Mouse (Mus musculus) urinary bladder, postnatal 14 days (tissue): ENCODE measurements at regions not wholly inside any gene's neighbourhood (a gene's known extent, or its start where the extent isn't known, plus 50 kb on each side); places are given as distances from the start of the nearest gene placed in this dataset.
A peak's percentile ranks its signal among the peaks of the same experiment; 100 is the strongest.

ENCODE experiments used
- DNase-seq: peaks from one replicate; pipeline ENCODE4 v3.0.0; 2021; ENCODE audit warnings: low spot score

- DNase-seq = no peak
Measured at GRCm38 (mm10) chr9:120723026-120723425, 151.8 kb downstream of the Rpl14 start.

DNA sequence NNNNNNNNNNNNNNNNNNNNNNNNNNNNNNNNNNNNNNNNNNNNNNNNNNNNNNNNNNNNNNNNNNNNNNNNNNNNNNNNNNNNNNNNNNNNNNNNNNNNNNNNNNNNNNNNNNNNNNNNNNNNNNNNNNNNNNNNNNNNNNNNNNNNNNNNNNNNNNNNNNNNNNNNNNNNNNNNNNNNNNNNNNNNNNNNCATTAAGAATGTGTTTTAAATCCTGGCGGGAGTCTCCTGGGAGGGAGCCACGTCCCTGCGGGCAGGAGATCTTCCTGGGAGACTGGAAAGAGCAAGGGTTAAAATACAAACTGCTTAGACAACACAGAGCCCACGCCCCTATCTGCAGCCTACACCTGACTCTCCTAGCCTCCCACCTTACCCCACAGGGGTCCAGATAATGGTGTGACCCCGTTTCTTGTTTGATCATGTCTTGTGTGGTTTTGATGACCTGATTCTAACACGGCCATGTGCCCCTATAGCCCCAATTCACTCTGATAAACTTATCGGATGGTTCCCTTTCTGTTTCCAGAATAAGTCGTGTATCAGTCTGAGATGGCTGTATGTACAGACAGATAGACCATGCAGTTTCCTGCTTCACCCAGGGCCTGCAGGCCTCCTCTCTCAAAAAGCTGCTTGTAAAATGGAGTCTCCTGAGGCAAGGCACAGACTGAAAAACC, 160.8 kb downstream of the Rpl14 start:
- no peak for DNase-seq

- DNase-seq = no peak
Measured at GRCm38 (mm10) chr9:120732650-120733293, 161.5 kb downstream of the Rpl14 start.

DNA sequence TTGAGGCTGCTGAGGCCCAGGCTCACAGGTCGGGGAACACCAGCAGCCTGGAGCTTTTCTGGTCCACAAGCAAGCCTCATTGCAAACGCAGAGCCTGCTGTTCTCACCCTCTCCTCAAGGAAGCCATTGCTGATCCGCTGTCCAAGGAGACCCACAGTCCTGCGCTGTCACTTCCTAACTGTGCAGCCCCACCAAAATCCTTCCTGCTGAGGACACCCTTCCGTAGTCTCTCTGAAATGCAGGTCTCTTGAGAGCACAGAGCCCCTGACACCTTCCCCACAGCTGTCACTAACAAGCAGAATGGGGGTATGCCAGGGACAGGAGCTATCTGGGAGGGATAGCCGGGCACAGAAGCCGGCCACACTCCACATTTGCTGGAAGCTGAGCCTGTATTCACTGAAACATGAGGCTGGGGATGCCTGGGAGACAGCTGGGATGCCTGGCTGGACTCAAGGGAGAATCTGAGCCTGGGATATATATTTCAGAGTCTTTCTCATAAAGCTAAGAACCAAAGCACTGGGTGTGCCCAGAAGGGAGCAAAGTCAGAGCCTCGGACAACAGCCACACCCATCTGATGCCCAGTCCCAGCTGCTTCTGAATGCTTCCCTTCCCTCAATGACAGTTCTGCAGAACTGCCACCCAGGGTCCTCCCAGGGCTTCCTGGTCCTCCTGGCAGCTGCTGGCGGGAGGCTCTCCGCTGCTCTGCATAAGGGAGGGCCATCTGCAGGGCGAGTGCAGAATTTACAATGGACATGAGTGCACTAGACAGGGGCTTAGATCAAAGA, 162.6 kb downstream of the Rpl14 start:
- DNase-seq = peak; percentile 20

DNA sequence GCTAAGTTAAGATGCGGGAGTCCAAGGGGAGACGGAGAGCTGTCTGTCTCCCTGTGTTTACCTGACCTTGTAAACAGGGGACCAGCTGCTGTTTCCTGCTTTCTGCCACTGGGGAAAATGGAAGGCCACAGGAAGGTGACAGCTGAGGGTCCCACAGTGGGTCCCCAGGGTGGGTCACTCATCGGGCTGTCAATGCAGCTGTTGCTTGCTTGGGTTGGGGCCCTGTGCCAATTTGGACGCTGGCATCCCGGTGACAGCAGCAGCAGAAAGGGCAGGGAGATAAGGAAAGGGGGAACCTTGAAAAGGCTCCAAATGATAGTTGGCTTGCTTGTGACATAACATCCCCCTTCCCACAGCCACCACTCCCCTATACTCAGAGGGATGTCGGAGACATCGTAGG, 164.0 kb downstream of the Rpl14 start:
- DNase-seq = no peak

GRCm38 (mm10) chr9:120737956-120738355, 166.7 kb downstream of the Rpl14 start:
- DNase-seq = no peak

DNA sequence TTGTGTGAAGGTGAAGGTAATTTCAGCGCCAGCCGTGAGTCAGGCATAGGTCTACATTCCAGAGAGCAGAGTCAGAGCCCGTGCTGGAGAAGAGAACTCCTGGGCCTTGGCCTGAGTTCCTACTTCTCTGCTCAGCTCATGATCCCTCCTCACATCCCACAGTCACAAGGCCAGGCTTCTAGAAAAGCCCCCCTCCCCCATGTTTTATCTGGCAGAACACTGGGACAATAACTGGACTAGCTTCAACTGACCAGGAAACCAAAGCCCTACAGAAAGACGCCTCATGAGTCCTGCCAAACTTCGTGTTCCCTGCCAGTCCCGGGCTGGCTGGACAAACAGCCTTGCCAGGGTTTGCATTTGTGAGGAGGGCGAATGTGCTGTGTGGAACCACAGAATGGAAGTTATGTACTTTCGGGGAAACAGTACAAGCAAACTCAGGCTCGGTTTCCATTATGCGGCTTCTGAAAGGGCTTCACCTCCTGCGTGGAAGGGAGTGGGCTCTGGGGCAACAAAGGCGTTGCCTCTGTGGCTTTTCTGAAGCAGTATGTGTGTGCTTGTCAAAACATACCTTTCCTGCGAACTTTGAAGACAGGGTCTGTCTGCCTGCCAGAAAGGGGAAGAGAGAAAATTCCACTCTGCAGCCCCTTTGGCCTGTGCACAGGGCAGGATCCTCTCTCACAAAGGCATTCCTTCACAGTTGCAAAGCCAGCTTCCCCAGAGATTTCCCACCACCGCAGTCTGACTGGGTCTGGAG, 168.1 kb downstream of the Rpl14 start:
- DNase-seq = peak; percentile 74

- DNase-seq = no peak
Measured at GRCm38 (mm10) chr9:120739953-120740524, 168.8 kb downstream of the Rpl14 start.

GRCm38 (mm10) chr9:120741521-120741920, 170.3 kb downstream of the Rpl14 start:
- DNase-seq = peak; percentile 15

DNA sequence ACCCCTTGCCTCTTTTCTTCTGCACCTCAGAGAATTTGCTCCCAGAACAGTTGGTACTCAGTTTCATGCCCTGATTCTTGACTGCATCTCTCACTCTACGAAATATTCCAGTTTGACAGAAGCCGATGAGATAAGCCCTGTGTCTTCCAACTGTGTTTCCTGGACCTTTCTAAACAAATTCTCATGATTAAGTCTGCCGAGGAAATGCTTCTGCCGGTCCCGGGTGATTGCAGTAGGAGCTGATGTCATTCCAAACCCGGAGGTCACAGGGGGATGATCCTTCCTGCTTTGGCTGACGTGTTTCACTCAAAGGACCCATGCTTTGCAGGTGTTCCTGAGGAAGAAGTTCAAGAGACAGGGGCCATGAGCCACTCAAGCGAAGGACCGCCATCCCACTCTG, 172.2 kb downstream of the Rpl14 start:
- no peak for DNase-seq

DNA sequence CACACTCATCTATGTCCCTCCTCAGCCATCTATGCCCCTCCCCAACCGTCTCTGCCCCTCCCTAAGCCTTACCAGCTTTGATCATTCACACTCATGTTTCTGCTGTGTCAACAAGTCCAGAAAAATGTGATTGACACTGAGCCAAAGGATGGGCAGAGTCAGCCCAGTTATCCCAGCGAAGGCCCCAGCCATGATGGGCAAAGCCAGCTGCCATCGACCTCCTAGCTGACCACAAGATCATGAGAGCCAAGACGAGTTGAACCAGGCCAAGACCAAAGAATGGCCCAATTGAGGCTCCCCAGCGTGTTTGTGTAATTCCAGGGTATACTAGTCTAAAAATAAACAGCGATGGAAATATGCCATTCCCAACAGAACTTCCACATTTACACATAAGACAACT, 174.4 kb downstream of the Rpl14 start:
- no peak for DNase-seq

GRCm38 (mm10) chr9:120750820-120751219, 178.2 kb upstream of the Ctnnb1 start:
- no peak for DNase-seq

- no peak for DNase-seq
Measured at GRCm38 (mm10) chr9:120751686-120752484, 177.1 kb upstream of the Ctnnb1 start.

DNA sequence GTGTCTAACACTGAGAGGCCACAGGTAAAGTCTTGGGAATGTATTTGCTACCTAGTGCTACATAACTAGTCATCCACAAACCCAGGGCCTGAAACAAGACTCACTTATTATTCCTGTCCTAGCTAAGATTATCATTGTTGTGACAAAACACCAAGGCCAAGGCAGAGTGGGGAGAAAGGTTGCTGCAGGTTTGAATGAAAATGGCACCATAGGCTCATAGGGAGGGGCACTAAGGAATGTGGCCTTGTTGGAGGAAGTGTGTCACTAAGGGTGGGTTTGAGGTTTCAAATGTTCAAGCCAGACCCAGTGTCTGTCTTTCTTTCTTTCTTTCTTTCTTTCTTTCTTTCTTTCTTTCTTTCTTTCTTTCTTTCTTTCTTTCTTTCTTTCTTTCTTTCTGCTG, 174.9 kb upstream of the Ctnnb1 start:
- DNase-seq = no peak

DNA sequence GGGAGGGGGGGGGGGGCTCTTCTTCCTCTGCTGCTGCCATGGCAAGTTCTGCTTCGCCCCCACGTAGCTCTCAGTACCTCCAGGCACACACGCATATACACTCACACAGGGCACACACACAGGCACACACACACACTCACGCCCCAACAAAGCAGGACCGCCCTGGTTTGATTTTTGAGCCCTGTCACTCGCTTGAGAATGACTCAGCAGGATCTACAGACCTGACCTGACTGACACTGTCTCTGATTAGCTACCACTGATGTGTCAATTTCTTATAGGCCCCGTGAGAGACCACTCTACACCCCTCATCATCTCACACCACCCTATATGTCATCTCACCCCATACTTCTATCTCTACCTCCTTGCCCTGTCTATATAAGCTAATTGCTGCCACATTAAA, 173.5 kb upstream of the Ctnnb1 start:
- no peak for DNase-seq

- no peak for DNase-seq
Measured at GRCm38 (mm10) chr9:120758003-120758402, 171.0 kb upstream of the Ctnnb1 start.

DNA sequence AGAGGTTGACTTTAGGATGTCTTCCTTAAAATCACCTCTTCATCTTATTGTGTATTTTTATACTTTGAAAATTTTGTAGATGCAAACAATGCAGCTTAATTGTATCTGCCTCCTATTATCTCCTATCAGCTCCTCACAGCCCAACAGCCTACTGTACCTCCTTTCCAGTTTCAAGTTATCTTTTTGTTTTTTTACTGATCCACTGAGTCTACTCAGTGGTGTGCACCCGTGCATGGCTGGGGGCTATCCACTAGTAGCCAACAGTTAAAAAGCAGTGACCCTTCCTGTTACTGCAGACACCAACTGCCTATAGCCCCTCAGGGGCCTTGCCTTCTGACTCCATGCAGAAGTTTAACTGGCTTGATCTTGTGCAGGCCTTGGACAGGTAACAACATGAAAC, 170.4 kb upstream of the Ctnnb1 start:
- no peak for DNase-seq

DNA sequence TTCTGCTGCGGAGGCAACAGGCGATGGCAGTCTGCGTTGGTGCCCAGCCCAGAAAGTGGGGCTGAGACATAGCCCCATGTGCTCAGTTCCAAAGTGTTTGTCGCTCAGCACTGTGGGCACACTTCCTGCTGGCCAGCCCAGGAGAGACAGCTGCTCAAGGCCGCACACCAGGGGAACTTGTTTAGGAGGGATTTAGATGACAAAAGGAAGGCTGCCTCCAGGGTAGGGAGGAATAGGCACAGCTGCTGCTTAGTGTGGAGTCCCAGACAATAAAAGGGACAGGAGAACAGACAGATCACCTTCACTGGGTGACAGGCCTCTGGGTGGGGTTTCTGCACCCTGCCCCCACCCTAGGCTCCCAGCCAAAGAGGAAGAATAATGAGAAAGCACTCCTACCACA, 169.2 kb upstream of the Ctnnb1 start:
- DNase-seq = no peak

GRCm38 (mm10) chr9:120763802-120764201, 165.2 kb upstream of the Ctnnb1 start:
- DNase-seq = no peak

- DNase-seq = no peak
Measured at GRCm38 (mm10) chr9:120764663-120765062, 164.4 kb upstream of the Ctnnb1 start.

DNA sequence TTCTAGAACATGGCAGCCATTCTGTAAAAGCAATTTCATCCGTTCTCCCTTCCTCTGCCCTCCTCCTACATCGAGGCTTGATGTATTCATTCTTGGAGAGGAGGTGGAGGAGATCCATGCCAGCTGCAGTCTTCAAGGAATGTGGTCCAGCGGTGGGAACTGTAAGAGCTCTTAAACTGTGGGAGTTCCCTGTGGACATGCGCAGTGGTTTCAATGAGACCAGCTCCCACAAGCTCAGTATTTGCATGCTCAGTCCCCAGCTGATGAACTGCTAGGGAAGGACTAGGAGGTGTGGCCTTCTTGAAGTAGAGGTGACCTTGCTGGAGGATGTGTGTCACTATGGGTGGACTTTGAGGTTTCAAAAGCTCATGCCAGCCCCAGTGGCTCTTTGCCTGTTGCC, 163.7 kb upstream of the Ctnnb1 start:
- DNase-seq = no peak
